Mouse (Mus musculus) Patski (cell line): ENCODE data around the gene Banf2. TPM values are rescaled to one million over a fixed set of nuclear protein-coding genes. Genes with fewer than 3 reads are reported as not detected.

Source experiments
- ATAC-seq: fragments of 100-300 bp; one replicate; pipeline ENCODE4 v1.8.0; 2021
- CTCF ChIA-PET: fragments of 350-600 bp; sonication (Branson Sonifier 250); formaldehyde crosslinking; loops from one replicate; lab custom pipeline; 2022; ENCODE audit warnings: inconsistent platforms; lab: Charles Lee
- POLR2A ChIA-PET: fragments of 350-600 bp; sonication (Branson Sonifier 250); formaldehyde crosslinking; loops from one replicate; lab custom pipeline; 2022; ENCODE audit warnings: antibody characterized with exemption, inconsistent platforms; lab: Charles Lee
- DNase-seq: peaks from one replicate; pipeline ENCODE4 v3.0.0-alpha.2; 2011; ENCODE audit warnings: low read depth, low spot score
- H3K27me3 ChIP-seq: fragments of 371-371 bp; one replicate; pipeline ENCODE4 v1.5.1; 2021
- CTCF ChIP-seq: fragments of 100-300 bp; IDR thresholded peaks from one replicate; pipeline ENCODE4 v1.5.1; 2021
- in situ Hi-C: fragments of 300-500 bp; cut with MboI; formaldehyde crosslinking; loops from 3 replicates; pipeline ENCODE4 v1.11.1; 2018; ENCODE audit warnings: low pct_unique_long_range_greater_than_20kb, mixed read lengths
- polyA plus RNA-seq: library from polyadenylated mRNA; unstranded; gene quantifications from one replicate; pipeline ENCODE4 v1.2.3, GENCODE M21; 2021

Banf2 gene
- polyA plus RNA-seq, 1 experiment from 2014 or later = not detected

GRCm38 (mm10) chr2:144052410-144053065 lies 19.7 kb downstream of the Banf2 start:
- ATAC-seq (no peak), DNase-seq (no peak)
- POLR2A ChIA-PET = interaction anchor here (0.5 kb wide), 1 partner anchor 9 kb away, joined by 4 read pairs; no protein-coding TSS in a partner anchor
- TF ChIP-seq CTCF = no peak
- in situ Hi-C loops = no loop called here
- no peaks in the 10 kb centered on the region for H3K27me3 ChIP-seq
- CTCF ChIA-PET = no interaction called here

GRCm38 (mm10) chr2:144057735-144058134 lies 24.9 kb downstream of the Banf2 start:
- CTCF ChIA-PET = no interaction called here
- in situ Hi-C loops = no loop called here
- no peak for ATAC-seq
- H3K27me3 ChIP-seq = no peaks in the 10 kb centered on the region
- TF ChIP-seq CTCF = no peak
- POLR2A ChIA-PET = no interaction called here
- no peak for DNase-seq

DNA sequence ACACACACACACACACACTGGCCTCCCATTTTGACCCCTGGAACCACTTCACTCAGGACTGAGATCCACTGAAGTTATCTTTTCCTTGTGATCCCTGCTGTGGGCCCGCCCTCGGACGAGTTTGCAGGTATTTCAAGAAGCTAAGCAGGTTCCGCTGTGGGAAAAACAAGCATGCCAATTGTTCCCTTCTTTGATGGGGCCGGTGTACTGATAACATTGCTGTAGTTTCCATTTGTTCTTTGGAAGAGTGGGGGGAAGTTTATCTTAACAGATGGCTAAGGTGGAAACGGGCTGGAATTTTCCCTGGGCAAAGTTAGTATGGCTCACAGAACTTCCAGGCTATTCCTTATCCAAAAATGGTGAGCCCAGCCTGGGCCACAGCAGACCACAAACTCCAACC lies 28.8 kb downstream of the Banf2 start:
- CTCF ChIA-PET = no interaction called here
- in situ Hi-C loops = loop anchor here (5.0 kb wide), 1 partner anchor 39 kb away; no protein-coding TSS in a partner anchor
- no peak for ATAC-seq
- no peak for DNase-seq
- no peak for TF ChIP-seq CTCF
- H3K27me3 ChIP-seq = no peaks in the 10 kb centered on the region
- POLR2A ChIA-PET = interaction anchor here (0.7 kb wide), 1 partner anchor 9 kb away, joined by 4 read pairs; no protein-coding TSS in a partner anchor

- CTCF ChIA-PET = no interaction called here
- DNase-seq (no peak), ATAC-seq (no peak)
- in situ Hi-C loops = no loop called here
- TF ChIP-seq CTCF = no peak
- H3K27me3 ChIP-seq = no peaks in the 10 kb centered on the region
- POLR2A ChIA-PET = no interaction called here
Measured at GRCm38 (mm10) chr2:144065499-144065898, 32.6 kb downstream of the Banf2 start.

GRCm38 (mm10) chr2:144069663-144070062 lies 36.8 kb downstream of the Banf2 start:
- H3K27me3 ChIP-seq = no peaks in the 10 kb centered on the region
- no peak for ATAC-seq
- in situ Hi-C loops = no loop called here
- CTCF ChIA-PET = no interaction called here
- no peak for DNase-seq
- POLR2A ChIA-PET = no interaction called here
- TF ChIP-seq CTCF = no peak

GRCm38 (mm10) chr2:144070479-144070878 lies 37.6 kb downstream of the Banf2 start:
- ATAC-seq = no peak
- H3K27me3 ChIP-seq = no peaks in the 10 kb centered on the region
- in situ Hi-C loops = no loop called here
- POLR2A ChIA-PET = no interaction called here
- TF ChIP-seq CTCF = no peak
- no peak for DNase-seq
- CTCF ChIA-PET = interaction anchor here (0.9 kb wide), 1 partner anchor 21 kb away, joined by 3 read pairs; no protein-coding TSS in a partner anchor

- ChIA-PET POLR2A (no interaction called here), CTCF (no interaction called here)
- in situ Hi-C loops = no loop called here
- no peak for DNase-seq
- no peak for TF ChIP-seq CTCF
- H3K27me3 ChIP-seq = no peaks in the 10 kb centered on the region
- ATAC-seq = no peak
Measured at GRCm38 (mm10) chr2:144072642-144073041, 39.8 kb downstream of the Banf2 start.

DNA sequence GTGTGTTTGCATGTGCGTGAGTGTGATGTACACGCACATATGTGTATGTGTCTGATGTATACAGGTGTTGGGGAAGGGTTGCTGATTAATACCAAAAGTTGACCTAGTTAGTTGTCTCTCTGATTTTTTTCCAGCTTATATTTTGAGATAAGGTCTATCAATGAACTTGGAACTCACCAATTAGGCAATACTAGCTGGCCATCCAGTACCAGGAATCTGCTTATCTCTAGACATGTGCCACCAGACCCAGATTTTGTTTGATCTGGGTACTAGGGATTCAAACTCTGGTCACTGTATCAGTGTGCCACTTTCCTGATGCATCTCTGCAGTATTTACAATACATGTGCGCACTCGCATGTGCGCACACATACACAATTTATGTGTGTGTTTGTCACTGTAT lies 41.2 kb downstream of the Banf2 start:
- no peak for TF ChIP-seq CTCF
- ChIA-PET CTCF (no interaction called here), POLR2A (no interaction called here)
- in situ Hi-C loops = no loop called here
- no peaks in the 10 kb centered on the region for H3K27me3 ChIP-seq
- DNase-seq = no peak
- no peak for ATAC-seq

GRCm38 (mm10) chr2:144076625-144077024 lies 43.8 kb downstream of the Banf2 start:
- TF ChIP-seq CTCF = no peak
- H3K27me3 ChIP-seq = no peaks in the 10 kb centered on the region
- ATAC-seq = no peak
- ChIA-PET POLR2A (no interaction called here), CTCF (no interaction called here)
- no peak for DNase-seq
- in situ Hi-C loops = no loop called here

- DNase-seq = no peak
- in situ Hi-C loops = no loop called here
- CTCF ChIA-PET = no interaction called here
- no peaks in the 10 kb centered on the region for H3K27me3 ChIP-seq
- POLR2A ChIA-PET = no interaction called here
- no peak for ATAC-seq
- no peak for TF ChIP-seq CTCF
Measured at GRCm38 (mm10) chr2:144078897-144079296, 46.0 kb downstream of the Banf2 start.

DNA sequence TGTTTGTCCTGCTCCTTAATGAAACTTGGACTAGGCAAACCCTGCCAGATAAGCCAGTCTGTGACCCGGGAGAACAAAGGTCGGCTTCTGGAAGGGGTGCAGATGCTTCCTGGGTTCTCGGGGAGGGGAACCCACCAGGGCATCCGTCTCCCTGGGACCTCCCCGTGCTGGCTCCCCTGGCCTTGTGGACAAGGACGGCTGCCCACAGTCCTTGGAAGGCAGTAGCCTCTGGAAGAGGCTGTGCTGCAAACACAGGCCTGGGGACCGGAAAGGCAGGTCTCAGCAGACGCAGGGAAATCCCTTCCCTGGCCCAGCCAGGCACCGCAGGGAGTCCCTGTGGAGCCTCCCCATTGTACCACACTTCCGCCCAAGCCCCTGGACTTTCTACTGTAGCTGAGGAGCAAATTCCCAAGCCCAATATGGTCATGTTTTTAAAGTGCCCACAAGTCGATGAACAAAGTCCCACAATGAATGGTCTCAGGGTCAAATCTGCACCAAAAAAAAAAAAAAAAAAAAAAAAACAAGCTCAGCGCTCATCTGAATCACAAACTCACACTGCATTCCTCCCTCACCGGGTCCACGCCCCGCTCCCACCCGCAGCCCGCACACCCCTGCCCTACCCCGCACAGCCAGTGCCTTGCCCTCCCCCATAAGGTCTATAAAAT lies 53.5 kb downstream of the Banf2 start:
- CTCF ChIA-PET = no interaction called here
- TF ChIP-seq CTCF = no peak
- ATAC-seq = no peak

More for the DNA sequence above, 53.5 kb downstream of the Banf2 start:
- no peaks in the 10 kb centered on the region for H3K27me3 ChIP-seq
- POLR2A ChIA-PET = interaction anchor here (0.7 kb wide), 1 partner anchor 154 kb away, joined by 3 read pairs; no protein-coding TSS in a partner anchor
- in situ Hi-C loops = no loop called here
- no peak for DNase-seq
